Mouse (Mus musculus): ENCODE measurements around the gene Tubg2. TPM values are rescaled to one million over a fixed set of nuclear protein-coding genes. Genes with fewer than 3 reads are reported as not detected.

The Tubg2 gene
- polyA plus RNA-seq, 1 experiment from 2014 or later: 4.8 TPM

GRCm38 (mm10) chr11:101190913-101191907, 35.5 kb downstream of the Tubg2 start:
- peak overlapping the region; percentile 89 for H3K27ac ChIP-seq
- DNase-seq (ENCODE audit: low spot score): no peak
- H3K36me3 ChIP-seq: peaks cover 25% of the 10 kb centered on the region
- no peaks in the 10 kb centered on the region for H3K27me3 ChIP-seq (ENCODE audit: insufficient read depth, poor library complexity, severe bottlenecking)
- H3K4me3 ChIP-seq: no peak overlapping the region
- no peaks in the 10 kb centered on the region for H3K9me3 ChIP-seq
- peaks cover 45% of the 10 kb centered on the region for H3K4me1 ChIP-seq (replicated peaks)
- 47% methylated on average over 17 of the region's 17 CpGs for WGBS

DNA sequence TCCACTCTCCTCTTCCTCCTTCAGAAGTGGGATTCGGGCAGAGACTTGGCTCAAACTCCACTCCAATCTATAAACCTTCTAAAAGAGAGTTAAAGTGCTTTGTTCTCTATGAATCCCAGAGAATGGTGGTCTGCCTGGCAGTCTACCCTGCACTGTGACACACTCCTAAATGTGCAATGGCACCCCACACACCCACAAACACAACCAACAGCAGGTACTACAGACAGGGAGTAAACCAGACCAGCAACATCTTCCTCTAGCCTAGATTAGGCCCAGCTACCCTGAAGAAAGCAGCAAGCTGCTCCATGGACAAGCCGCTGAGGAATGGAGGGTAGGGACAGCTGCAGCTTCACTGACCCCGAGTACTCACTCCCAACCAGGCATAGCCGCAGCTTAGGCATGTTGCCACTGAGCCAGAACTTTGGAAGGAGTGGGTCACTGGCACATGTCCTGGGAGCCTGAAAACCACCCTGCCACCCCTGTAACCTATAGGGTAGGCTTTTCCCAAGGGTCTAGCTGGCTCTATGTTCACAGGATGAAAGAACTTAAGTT, 36.3 kb downstream of the Tubg2 start:
- H3K9me3 ChIP-seq: no peaks in the 10 kb centered on the region
- H3K36me3 ChIP-seq: peaks cover 30% of the 10 kb centered on the region
- 85% methylated on average over 4 of the region's 4 CpGs for WGBS

DNA sequence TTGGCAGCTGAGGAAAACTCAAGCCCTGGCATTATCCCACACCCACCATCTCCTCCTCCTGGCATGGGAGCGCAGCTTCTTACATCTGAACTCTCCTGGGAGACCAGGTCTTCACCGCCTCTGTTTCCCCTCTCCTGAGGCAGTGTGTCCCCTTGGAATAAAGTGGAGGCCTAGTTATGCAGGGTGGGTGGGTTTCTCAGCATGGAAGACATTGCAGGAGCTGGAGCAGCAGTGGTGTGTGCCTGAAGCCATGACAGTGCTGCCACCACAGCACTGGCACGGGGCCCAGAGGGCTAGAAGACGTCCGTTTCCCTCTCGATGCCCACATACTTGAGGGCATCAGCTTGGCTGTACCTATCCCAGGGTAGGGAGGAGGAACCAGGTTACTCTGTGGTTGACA, 36.9 kb downstream of the Tubg2 start:
- H3K36me3 ChIP-seq: peaks cover 36% of the 10 kb centered on the region
- H3K4me1 ChIP-seq (replicated peaks): peaks cover 45% of the 10 kb centered on the region
- no peaks in the 10 kb centered on the region for H3K27me3 ChIP-seq (ENCODE audit: insufficient read depth, poor library complexity, severe bottlenecking)
- no peaks in the 10 kb centered on the region for H3K9me3 ChIP-seq
- 0 out of 2 replicates have a peak overlapping the region, but pooled peaks have one; percentile 30 for H3K27ac ChIP-seq
- 93% methylated on average over 6 of the region's 6 CpGs for WGBS
- no peak overlapping the region for H3K4me3 ChIP-seq
- DNase-seq (ENCODE audit: low spot score): no peak

More for the DNA sequence above, 36.3 kb downstream of the Tubg2 start:
- no peaks in the 10 kb centered on the region for H3K27me3 ChIP-seq (ENCODE audit: insufficient read depth, poor library complexity, severe bottlenecking)
- no peak overlapping the region for H3K4me3 ChIP-seq
- H3K4me1 ChIP-seq (replicated peaks): peaks cover 45% of the 10 kb centered on the region
- no peak for DNase-seq (ENCODE audit: low spot score)
- peak overlapping the region; percentile 89 for H3K27ac ChIP-seq

DNA sequence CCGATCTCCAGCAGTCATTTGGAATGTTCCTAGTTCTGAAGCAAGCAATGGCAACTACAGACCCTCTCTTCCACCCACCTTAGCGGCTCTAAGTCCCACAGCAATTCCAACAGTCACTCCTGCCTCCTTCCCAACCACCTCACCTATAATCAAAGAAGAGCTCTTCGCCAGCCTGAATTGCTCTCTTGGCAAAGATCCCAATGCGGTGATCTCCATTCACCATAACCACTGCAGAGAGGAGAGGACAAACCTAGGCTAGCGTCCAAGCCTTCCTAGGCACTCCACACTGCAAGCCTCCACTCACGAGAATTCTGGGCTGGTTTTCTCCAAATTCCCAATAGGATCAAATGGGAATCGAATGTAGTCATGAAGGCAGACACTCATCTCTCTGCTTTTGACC, 37.4 kb downstream of the Tubg2 start:
- Histone ChIP-seq H3K27ac (0 out of 2 replicates have a peak overlapping the region, but pooled peaks have one; percentile 30), H3K4me3 (no peak overlapping the region), H3K27me3 (ENCODE audit: insufficient read depth, poor library complexity, severe bottlenecking) (no peaks in the 10 kb centered on the region), H3K4me1 (replicated peaks) (peaks cover 42% of the 10 kb centered on the region), H3K36me3 (peaks cover 40% of the 10 kb centered on the region), H3K9me3 (no peaks in the 10 kb centered on the region)
- no peak for DNase-seq (ENCODE audit: low spot score)
- 89% methylated on average over 7 of the region's 7 CpGs for WGBS

GRCm38 (mm10) chr11:101194137-101194536, 38.4 kb downstream of the Tubg2 start:
- no peaks in the 10 kb centered on the region for H3K9me3 ChIP-seq
- H3K4me3 ChIP-seq: no peak overlapping the region
- WGBS: 90% methylated on average over 5 of the region's 5 CpGs
- no peak overlapping the region for H3K27ac ChIP-seq
- no peaks in the 10 kb centered on the region for H3K27me3 ChIP-seq (ENCODE audit: insufficient read depth, poor library complexity, severe bottlenecking)
- no peak for DNase-seq (ENCODE audit: low spot score)
- peaks cover 31% of the 10 kb centered on the region for H3K4me1 ChIP-seq (replicated peaks)
- peaks cover 51% of the 10 kb centered on the region for H3K36me3 ChIP-seq

DNA sequence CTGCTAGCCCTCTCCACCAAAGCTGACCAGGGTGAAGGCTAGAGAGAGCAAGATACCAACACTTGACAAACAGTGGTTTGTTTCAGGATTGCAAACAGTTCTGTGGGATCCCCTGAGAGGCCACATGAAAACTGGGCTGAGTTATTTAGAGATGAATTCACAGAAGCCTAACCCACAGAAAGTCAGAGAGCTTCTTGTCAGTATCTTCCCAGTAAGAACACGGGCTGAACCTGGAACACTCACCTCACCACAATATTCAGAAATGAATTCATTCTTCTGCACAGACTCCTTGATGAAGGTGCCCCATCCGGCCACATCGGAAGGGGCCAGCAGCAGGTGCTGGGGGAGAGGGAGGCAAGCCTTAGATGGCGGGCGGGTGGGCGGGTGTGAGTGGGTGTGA, 38.9 kb downstream of the Tubg2 start:
- H3K36me3 ChIP-seq: peaks cover 56% of the 10 kb centered on the region
- H3K27ac ChIP-seq: no peak overlapping the region
- peaks cover 26% of the 10 kb centered on the region for H3K4me1 ChIP-seq (replicated peaks)
- WGBS: 88% methylated on average over 6 of the region's 6 CpGs
- DNase-seq (ENCODE audit: low spot score): no peak
- no peaks in the 10 kb centered on the region for H3K9me3 ChIP-seq
- no peak overlapping the region for H3K4me3 ChIP-seq
- H3K27me3 ChIP-seq (ENCODE audit: insufficient read depth, poor library complexity, severe bottlenecking): no peaks in the 10 kb centered on the region

DNA sequence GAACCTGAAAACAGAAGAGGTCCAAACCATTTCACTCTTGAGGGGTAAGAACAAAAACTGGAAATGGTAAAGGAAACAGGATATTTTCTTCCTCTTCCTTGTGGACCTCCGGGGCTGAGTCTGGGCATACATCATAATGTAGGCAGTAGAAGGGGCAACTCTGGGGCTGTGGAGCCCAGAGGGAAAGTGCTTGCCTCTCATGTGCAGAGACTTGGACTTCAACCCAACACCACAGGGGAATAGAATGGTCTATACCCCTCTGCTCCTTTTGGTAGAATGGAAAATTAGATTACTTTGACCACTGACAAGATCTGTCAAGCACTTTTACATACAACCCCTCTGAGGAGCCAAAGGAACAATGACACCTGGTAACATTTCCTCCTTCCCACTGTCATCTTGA, 39.4 kb downstream of the Tubg2 start:
- Histone ChIP-seq H3K9me3 (no peaks in the 10 kb centered on the region), H3K27me3 (ENCODE audit: insufficient read depth, poor library complexity, severe bottlenecking) (no peaks in the 10 kb centered on the region), H3K27ac (no peak overlapping the region), H3K36me3 (peaks cover 60% of the 10 kb centered on the region), H3K4me1 (replicated peaks) (peaks cover 22% of the 10 kb centered on the region), H3K4me3 (no peak overlapping the region)
- 94% methylated on average over 1 of the region's 1 CpGs for WGBS
- DNase-seq (ENCODE audit: low spot score): no peak

GRCm38 (mm10) chr11:101195571-101195970, 39.9 kb downstream of the Tubg2 start:
- no peaks in the 10 kb centered on the region for H3K9me3 ChIP-seq
- no peak overlapping the region for H3K27ac ChIP-seq
- peaks cover 17% of the 10 kb centered on the region for H3K4me1 ChIP-seq (replicated peaks)
- 92% methylated on average over 8 of the region's 8 CpGs for WGBS
- H3K27me3 ChIP-seq (ENCODE audit: insufficient read depth, poor library complexity, severe bottlenecking): no peaks in the 10 kb centered on the region
- H3K36me3 ChIP-seq: peaks cover 65% of the 10 kb centered on the region
- H3K4me3 ChIP-seq: no peak overlapping the region
- no peak for DNase-seq (ENCODE audit: low spot score)

DNA sequence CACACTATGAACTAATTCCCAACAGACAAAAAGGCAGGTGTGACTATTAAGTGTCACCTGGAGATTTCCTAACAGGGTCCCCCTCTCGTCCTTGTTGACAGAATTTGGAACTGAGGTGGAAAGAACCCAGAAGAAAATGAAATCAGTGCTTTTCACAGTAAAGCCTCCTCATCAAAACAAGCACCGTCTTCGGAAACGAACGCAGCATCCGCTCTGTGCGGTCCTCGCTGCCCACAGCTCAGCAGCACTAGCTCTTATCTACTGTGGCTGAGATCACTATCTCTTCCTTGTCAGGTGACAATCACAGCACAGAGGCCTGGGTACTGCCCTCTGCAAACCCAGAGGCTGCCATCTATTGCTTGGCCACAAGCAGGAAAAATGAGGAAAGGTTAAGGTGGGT, 40.5 kb downstream of the Tubg2 start:
- Histone ChIP-seq H3K36me3 (peaks cover 66% of the 10 kb centered on the region), H3K4me3 (no peak overlapping the region), H3K27me3 (ENCODE audit: insufficient read depth, poor library complexity, severe bottlenecking) (no peaks in the 10 kb centered on the region), H3K9me3 (no peaks in the 10 kb centered on the region), H3K27ac (no peak overlapping the region), H3K4me1 (replicated peaks) (peaks cover 14% of the 10 kb centered on the region)
- DNase-seq (ENCODE audit: low spot score): no peak
- 95% methylated on average over 8 of the region's 8 CpGs for WGBS

GRCm38 (mm10) chr11:101199555-101199954, 43.8 kb downstream of the Tubg2 start:
- no peak overlapping the region for H3K4me3 ChIP-seq
- no peak for DNase-seq (ENCODE audit: low spot score)
- no peaks in the 10 kb centered on the region for H3K9me3 ChIP-seq
- 0 out of 2 replicates have a peak, but pooled peaks cover 3% of the 10 kb centered on the region for H3K4me1 ChIP-seq (replicated peaks)
- no peaks in the 10 kb centered on the region for H3K27me3 ChIP-seq (ENCODE audit: insufficient read depth, poor library complexity, severe bottlenecking)
- H3K27ac ChIP-seq: no peak overlapping the region
- H3K36me3 ChIP-seq: peaks cover 67% of the 10 kb centered on the region
- WGBS: 95% methylated on average over 3 of the region's 3 CpGs

GRCm38 (mm10) chr11:101200986-101201385, 45.3 kb downstream of the Tubg2 start:
- Histone ChIP-seq H3K9me3 (no peaks in the 10 kb centered on the region), H3K27me3 (ENCODE audit: insufficient read depth, poor library complexity, severe bottlenecking) (no peaks in the 10 kb centered on the region), H3K4me1 (replicated peaks) (0 out of 2 replicates have a peak, but pooled peaks cover 3% of the 10 kb centered on the region), H3K4me3 (no peak overlapping the region), H3K27ac (peak overlapping the region; percentile 59; the same call in 1 of the 2 replicates), H3K36me3 (peaks cover 56% of the 10 kb centered on the region)
- WGBS: 25% methylated on average over 7 of the region's 7 CpGs
- no peak for DNase-seq (ENCODE audit: low spot score)
